Mouse (Mus musculus): ENCODE measurements around the gene Traf3ip1. TPM values are rescaled to one million over a fixed set of nuclear protein-coding genes. Genes with fewer than 3 reads are reported as not detected.

Gene Traf3ip1
- polyA plus RNA-seq, 1 experiment from 2014 or later = 8.4 TPM

DNA sequence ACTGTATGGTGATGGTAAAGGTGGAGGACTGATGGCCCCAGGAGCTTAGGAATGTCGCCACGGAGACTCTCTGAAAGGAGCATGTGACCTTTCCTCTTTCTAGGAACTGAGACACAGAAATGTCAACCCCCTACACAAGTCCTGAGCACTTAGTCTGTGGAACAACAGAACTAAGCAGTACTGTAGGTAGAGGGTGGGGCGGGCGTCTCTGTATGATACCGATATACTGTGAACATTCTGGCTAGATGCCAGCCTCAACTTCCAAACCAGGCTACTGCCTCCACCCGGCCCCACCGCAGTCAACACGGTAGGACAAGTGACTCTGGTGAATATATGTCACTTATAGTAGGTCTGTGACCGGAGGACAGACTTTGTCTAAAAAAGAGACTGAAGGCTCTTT is 40.5 kb upstream of the Traf3ip1 start:
- no peaks in the 10 kb centered on the region for H3K9me3 ChIP-seq (replicated peaks; ENCODE audit: control insufficient read depth, low read length)
- 81% methylated on average over 9 of the region's 9 CpGs for WGBS
- peaks cover 2% of the 10 kb centered on the region; the same call in 1 of the 2 replicates for H3K27me3 ChIP-seq (ENCODE audit: control insufficient read depth, insufficient read depth, low read length)
- H3K4me1 ChIP-seq (ENCODE audit: control insufficient read depth, insufficient read depth, low read length) = peaks cover 3% of the 10 kb centered on the region
- no peak for DNase-seq (ENCODE audit: low spot score)
- H3K4me3 ChIP-seq (ENCODE audit: low read depth, low read length) = no peak overlapping the region
- no peaks in the 10 kb centered on the region; the same call in 1 of the 2 replicates for H3K36me3 ChIP-seq (replicated peaks; ENCODE audit: control insufficient read depth, insufficient read depth, low read depth, low read length)
- H3K4me2 ChIP-seq (ENCODE audit: low read depth, low read length) = no peak overlapping the region
- H3K27ac ChIP-seq (replicated peaks; ENCODE audit: low read depth, low read length) = no peak overlapping the region
- no peak for ATAC-seq (replicated peaks; ENCODE audit: insufficient number of reproducible peaks, low FRiP score, low TSS enrichment, low read depth)
- H3K9ac ChIP-seq (replicated peaks; ENCODE audit: low read length) = no peak overlapping the region

DNA sequence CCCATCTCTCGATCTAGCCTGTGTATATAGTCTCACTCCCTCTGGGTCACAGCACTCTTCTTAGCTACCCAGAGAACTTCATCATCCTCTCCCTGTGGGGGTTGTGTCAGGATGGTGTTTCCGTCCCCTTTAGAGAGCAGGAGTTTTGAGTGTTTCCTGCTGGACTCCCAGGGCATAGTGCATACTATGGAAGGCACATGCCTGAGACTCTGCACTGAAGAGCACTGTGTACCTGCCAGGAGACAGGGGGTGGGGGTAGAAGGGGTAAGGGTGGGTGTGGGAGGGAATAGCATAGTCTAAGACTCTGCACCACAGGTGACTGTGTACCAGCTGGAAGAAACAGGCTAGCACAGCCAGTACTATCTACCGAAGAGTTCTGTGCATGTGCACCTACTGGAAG is 40.1 kb upstream of the Traf3ip1 start:
- H3K4me3 ChIP-seq (ENCODE audit: low read depth, low read length) = no peak overlapping the region
- WGBS = 93% methylated on average over 3 of the region's 3 CpGs
- peaks cover 2% of the 10 kb centered on the region; the same call in 1 of the 2 replicates for H3K27me3 ChIP-seq (ENCODE audit: control insufficient read depth, insufficient read depth, low read length)
- H3K4me2 ChIP-seq (ENCODE audit: low read depth, low read length) = no peak overlapping the region
- H3K36me3 ChIP-seq (replicated peaks; ENCODE audit: control insufficient read depth, insufficient read depth, low read depth, low read length) = no peaks in the 10 kb centered on the region; the same call in 1 of the 2 replicates
- no peak for ATAC-seq (replicated peaks; ENCODE audit: insufficient number of reproducible peaks, low FRiP score, low TSS enrichment, low read depth)
- no peaks in the 10 kb centered on the region for H3K9me3 ChIP-seq (replicated peaks; ENCODE audit: control insufficient read depth, low read length)
- no peak overlapping the region for H3K27ac ChIP-seq (replicated peaks; ENCODE audit: low read depth, low read length)
- H3K4me1 ChIP-seq (ENCODE audit: control insufficient read depth, insufficient read depth, low read length) = peaks cover 3% of the 10 kb centered on the region
- no peak for DNase-seq (ENCODE audit: low spot score)
- H3K9ac ChIP-seq (replicated peaks; ENCODE audit: low read length) = no peak overlapping the region

DNA sequence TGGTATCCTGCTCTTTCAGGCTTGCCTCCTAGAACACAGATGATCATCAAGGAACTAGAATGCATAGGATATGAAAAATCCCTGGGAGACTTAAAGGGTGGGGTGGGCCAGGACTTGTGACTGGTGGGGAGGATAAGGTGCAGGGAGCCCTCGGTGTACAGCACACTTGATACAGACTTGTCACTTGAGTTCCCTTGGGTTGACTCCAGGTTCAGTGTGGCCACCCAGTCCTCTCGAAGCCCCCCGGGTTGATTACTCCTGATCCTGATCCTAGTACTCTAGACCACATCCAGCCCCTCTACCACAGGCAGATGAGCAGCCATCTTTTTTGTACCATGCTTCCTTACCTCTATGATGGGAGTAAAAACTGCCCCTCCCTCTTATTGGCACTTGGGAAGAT is 39.5 kb upstream of the Traf3ip1 start:
- Histone ChIP-seq H3K9me3 (replicated peaks; ENCODE audit: control insufficient read depth, low read length) (no peaks in the 10 kb centered on the region), H3K4me2 (ENCODE audit: low read depth, low read length) (no peak overlapping the region), H3K27ac (replicated peaks; ENCODE audit: low read depth, low read length) (no peak overlapping the region), H3K4me1 (ENCODE audit: control insufficient read depth, insufficient read depth, low read length) (peaks cover 3% of the 10 kb centered on the region), H3K36me3 (replicated peaks; ENCODE audit: control insufficient read depth, insufficient read depth, low read depth, low read length) (no peaks in the 10 kb centered on the region), H3K4me3 (ENCODE audit: low read depth, low read length) (no peak overlapping the region), H3K9ac (replicated peaks; ENCODE audit: low read length) (no peak overlapping the region), H3K27me3 (ENCODE audit: control insufficient read depth, insufficient read depth, low read length) (peaks cover 2% of the 10 kb centered on the region; the same call in 1 of the 2 replicates)
- DNase-seq (ENCODE audit: low spot score) (no peak), ATAC-seq (replicated peaks; ENCODE audit: insufficient number of reproducible peaks, low FRiP score, low TSS enrichment, low read depth) (no peak)
- WGBS = 80% methylated on average over 3 of the region's 3 CpGs

DNA sequence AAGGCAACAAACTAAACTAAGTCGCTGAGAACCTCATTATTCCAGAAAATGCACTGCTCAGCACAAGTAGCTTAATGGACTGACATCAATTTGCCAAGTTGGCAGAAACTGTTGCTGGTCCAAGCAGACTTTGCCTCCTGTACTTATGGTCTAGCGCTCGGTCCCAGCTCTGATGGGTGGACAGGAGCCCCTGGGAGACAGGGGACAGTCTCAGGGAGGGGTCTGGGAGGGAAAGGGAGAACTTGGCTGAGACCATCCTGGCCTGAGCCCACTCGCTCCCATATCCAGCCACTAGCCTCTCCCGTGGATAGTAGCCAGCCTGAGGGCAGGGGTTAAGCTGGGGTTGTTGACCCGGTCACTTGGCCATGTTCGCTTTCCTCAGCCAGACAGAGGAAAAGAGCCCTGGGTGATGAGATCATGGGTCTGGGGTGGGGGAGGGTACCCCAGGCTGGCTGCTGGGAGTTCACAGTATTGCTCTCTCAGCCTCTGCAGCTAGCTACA is 38.7 kb upstream of the Traf3ip1 start:
- H3K9ac ChIP-seq (replicated peaks; ENCODE audit: low read length) = 0 out of 2 replicates have a peak overlapping the region, but pooled peaks have one; percentile 15
- peaks cover 3% of the 10 kb centered on the region for H3K4me1 ChIP-seq (ENCODE audit: control insufficient read depth, insufficient read depth, low read length)
- 35% methylated on average over 7 of the region's 7 CpGs for WGBS
- H3K27ac ChIP-seq (replicated peaks; ENCODE audit: low read depth, low read length) = no peak overlapping the region; the same call in 1 of the 2 replicates
- ATAC-seq (replicated peaks; ENCODE audit: insufficient number of reproducible peaks, low FRiP score, low TSS enrichment, low read depth) (no peak), DNase-seq (ENCODE audit: low spot score) (peak; percentile 34)
- no peaks in the 10 kb centered on the region for H3K9me3 ChIP-seq (replicated peaks; ENCODE audit: control insufficient read depth, low read length)
- H3K4me3 ChIP-seq (ENCODE audit: low read depth, low read length) = no peak overlapping the region
- H3K4me2 ChIP-seq (ENCODE audit: low read depth, low read length) = no peak overlapping the region
- peaks cover 2% of the 10 kb centered on the region; the same call in 1 of the 2 replicates for H3K27me3 ChIP-seq (ENCODE audit: control insufficient read depth, insufficient read depth, low read length)
- H3K36me3 ChIP-seq (replicated peaks; ENCODE audit: control insufficient read depth, insufficient read depth, low read depth, low read length) = no peaks in the 10 kb centered on the region

DNA sequence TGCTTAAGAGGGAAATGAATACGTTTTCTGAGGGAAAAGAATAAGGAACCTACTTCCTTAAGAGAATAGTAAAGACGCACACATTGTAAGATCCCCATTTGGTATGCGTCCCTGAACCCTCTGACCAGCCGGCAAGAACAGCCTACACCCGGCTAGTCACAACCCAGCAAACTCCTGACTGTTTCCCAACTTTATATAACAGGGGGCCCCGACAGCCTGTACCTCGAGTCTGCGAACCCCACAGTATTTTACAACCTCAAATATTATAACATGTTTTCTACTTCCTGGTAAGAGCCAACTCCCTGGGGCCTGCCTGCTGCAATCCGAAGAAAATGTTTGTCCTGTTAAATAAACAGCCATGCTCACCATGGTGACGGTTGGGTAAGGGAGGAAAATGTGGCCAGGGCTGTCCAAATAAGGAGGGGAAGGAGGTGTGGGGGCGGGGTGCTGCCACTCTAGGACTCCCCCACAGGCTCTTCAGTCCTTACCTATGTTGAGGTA is 38.1 kb upstream of the Traf3ip1 start:
- no peaks in the 10 kb centered on the region for H3K36me3 ChIP-seq (replicated peaks; ENCODE audit: control insufficient read depth, insufficient read depth, low read depth, low read length)
- DNase-seq (ENCODE audit: low spot score) = peak; percentile 50
- no peaks in the 10 kb centered on the region for H3K9me3 ChIP-seq (replicated peaks; ENCODE audit: control insufficient read depth, low read length)
- WGBS = 43% methylated on average over 11 of the region's 11 CpGs
- no peak overlapping the region for H3K4me2 ChIP-seq (ENCODE audit: low read depth, low read length)
- no peak overlapping the region for H3K27ac ChIP-seq (replicated peaks; ENCODE audit: low read depth, low read length)
- peaks cover 2% of the 10 kb centered on the region; the same call in 1 of the 2 replicates for H3K27me3 ChIP-seq (ENCODE audit: control insufficient read depth, insufficient read depth, low read length)
- no peak overlapping the region for H3K9ac ChIP-seq (replicated peaks; ENCODE audit: low read length)
- peaks cover 3% of the 10 kb centered on the region for H3K4me1 ChIP-seq (ENCODE audit: control insufficient read depth, insufficient read depth, low read length)
- no peak for ATAC-seq (replicated peaks; ENCODE audit: insufficient number of reproducible peaks, low FRiP score, low TSS enrichment, low read depth)
- no peak overlapping the region for H3K4me3 ChIP-seq (ENCODE audit: low read depth, low read length)

DNA sequence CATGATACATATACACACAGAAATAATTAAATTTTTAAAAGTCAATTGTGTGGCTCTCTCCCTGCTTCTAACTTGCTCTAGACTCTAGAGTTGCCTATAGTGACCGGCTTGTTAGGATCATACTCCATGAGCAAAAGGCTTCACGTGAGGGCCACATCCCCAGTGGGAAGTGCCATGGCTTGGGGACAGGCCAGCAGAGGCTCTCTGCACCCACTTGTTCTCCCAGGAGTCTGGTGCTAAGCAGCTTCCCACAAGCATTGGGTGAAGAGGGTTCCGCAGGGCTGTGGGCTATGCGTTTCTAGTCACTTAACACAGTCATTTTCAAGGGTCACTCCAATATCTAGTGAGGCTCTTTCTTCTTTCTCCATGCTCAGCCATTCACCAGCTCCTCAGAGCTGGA is 37.3 kb upstream of the Traf3ip1 start:
- ATAC-seq (replicated peaks; ENCODE audit: insufficient number of reproducible peaks, low FRiP score, low TSS enrichment, low read depth) (no peak), DNase-seq (ENCODE audit: low spot score) (no peak)
- no peak overlapping the region for H3K27ac ChIP-seq (replicated peaks; ENCODE audit: low read depth, low read length)
- H3K27me3 ChIP-seq (ENCODE audit: control insufficient read depth, insufficient read depth, low read length) = peaks cover 2% of the 10 kb centered on the region; the same call in 1 of the 2 replicates
- H3K4me1 ChIP-seq (ENCODE audit: control insufficient read depth, insufficient read depth, low read length) = peaks cover 3% of the 10 kb centered on the region
- no peak overlapping the region for H3K4me2 ChIP-seq (ENCODE audit: low read depth, low read length)
- H3K4me3 ChIP-seq (ENCODE audit: low read depth, low read length) = no peak overlapping the region
- H3K9me3 ChIP-seq (replicated peaks; ENCODE audit: control insufficient read depth, low read length) = no peaks in the 10 kb centered on the region
- WGBS = 91% methylated on average over 4 of the region's 4 CpGs
- H3K9ac ChIP-seq (replicated peaks; ENCODE audit: low read length) = no peak overlapping the region
- H3K36me3 ChIP-seq (replicated peaks; ENCODE audit: control insufficient read depth, insufficient read depth, low read depth, low read length) = no peaks in the 10 kb centered on the region

DNA sequence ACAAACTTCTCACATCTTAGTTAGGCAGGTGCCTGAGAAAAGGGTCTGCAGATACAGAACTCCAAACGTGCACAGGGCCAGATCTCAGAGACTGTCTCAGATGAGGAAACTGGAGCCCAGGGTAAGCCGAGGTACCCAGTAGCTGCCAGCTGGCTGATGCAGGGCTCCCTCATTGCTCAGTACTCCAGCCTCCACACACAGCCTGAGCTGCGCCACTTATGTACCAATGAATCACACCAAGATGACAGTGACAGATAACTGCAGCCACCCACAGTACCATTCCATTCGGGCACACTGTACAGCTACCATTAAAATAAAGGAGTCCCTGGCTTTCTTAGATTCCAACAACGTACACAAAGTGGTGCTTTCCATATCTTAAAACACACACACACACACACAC is 36.7 kb upstream of the Traf3ip1 start:
- Histone ChIP-seq H3K27me3 (ENCODE audit: control insufficient read depth, insufficient read depth, low read length) (peaks cover 2% of the 10 kb centered on the region; the same call in 1 of the 2 replicates), H3K9me3 (replicated peaks; ENCODE audit: control insufficient read depth, low read length) (no peaks in the 10 kb centered on the region), H3K9ac (replicated peaks; ENCODE audit: low read length) (no peak overlapping the region), H3K27ac (replicated peaks; ENCODE audit: low read depth, low read length) (no peak overlapping the region), H3K4me2 (ENCODE audit: low read depth, low read length) (no peak overlapping the region), H3K4me1 (ENCODE audit: control insufficient read depth, insufficient read depth, low read length) (peaks cover 3% of the 10 kb centered on the region), H3K36me3 (replicated peaks; ENCODE audit: control insufficient read depth, insufficient read depth, low read depth, low read length) (no peaks in the 10 kb centered on the region), H3K4me3 (ENCODE audit: low read depth, low read length) (no peak overlapping the region)
- DNase-seq (ENCODE audit: low spot score) (no peak), ATAC-seq (replicated peaks; ENCODE audit: insufficient number of reproducible peaks, low FRiP score, low TSS enrichment, low read depth) (no peak)
- WGBS = 75% methylated on average over 5 of the region's 5 CpGs

DNA sequence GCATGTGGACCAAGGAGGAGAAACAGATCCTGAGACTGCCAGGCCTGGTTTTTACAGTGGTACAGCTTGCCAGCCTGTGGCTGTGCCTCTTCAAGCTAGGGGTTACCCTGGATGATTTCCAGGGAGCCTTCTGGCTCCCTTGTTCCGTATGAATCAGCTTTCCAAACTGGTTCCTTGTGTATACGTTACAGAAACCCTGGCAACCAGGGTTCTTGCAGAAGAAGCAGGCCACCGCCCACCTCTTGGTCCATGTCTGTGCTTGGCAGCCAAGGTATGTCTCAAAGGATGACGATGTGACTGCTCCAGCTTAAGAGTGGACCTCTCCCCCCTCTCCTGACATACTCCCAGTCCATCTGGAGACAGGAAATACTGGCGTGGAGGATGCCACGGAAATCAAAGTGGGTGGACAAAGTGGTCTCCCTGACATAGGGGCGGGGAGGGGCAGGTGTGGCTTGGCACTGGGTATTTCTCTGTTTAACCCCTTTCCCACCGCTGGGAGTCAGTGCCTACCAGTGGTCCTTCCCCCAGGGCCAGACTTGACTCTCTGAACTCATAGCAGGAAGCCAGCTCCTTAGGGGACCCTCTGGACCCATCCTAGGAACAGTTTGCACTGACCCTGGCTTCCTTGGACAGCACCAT is 36.1 kb upstream of the Traf3ip1 start:
- H3K9me3 ChIP-seq (replicated peaks; ENCODE audit: control insufficient read depth, low read length) = no peaks in the 10 kb centered on the region
- H3K4me1 ChIP-seq (ENCODE audit: control insufficient read depth, insufficient read depth, low read length) = peaks cover 3% of the 10 kb centered on the region
- peak overlapping the region; percentile 61 for H3K4me2 ChIP-seq (ENCODE audit: low read depth, low read length)
- no peaks in the 10 kb centered on the region for H3K36me3 ChIP-seq (replicated peaks; ENCODE audit: control insufficient read depth, insufficient read depth, low read depth, low read length)
- 28% methylated on average over 8 of the region's 8 CpGs for WGBS
- peak overlapping the region; percentile 57; the same call in 1 of the 2 replicates for H3K9ac ChIP-seq (replicated peaks; ENCODE audit: low read length)
- no peak overlapping the region for H3K27ac ChIP-seq (replicated peaks; ENCODE audit: low read depth, low read length)
- peaks cover 2% of the 10 kb centered on the region; the same call in 1 of the 2 replicates for H3K27me3 ChIP-seq (ENCODE audit: control insufficient read depth, insufficient read depth, low read length)
- DNase-seq (ENCODE audit: low spot score) (no peak), ATAC-seq (replicated peaks; ENCODE audit: insufficient number of reproducible peaks, low FRiP score, low TSS enrichment, low read depth) (peak; percentile 7; the same call in 1 of the 2 replicates)
- H3K4me3 ChIP-seq (ENCODE audit: low read depth, low read length) = peak overlapping the region; percentile 65

Measured in embryonic facial prominence, embryonic 11.5 days (tissue).